Mouse (Mus musculus): ENCODE measurements at regions not wholly inside any gene's neighbourhood (a gene's known extent, or its start where the extent isn't known, plus 50 kb on each side); places are given as distances from the start of the nearest gene placed in this dataset.

GRCm38 (mm10) chr8:34380615-34381014 is 269.1 kb upstream of the Gm10131 start:
- DNase-seq (ENCODE audit: low spot score in 2 of 2) = no peak

- DNase-seq (ENCODE audit: low spot score in 2 of 2) = no peak
Measured at GRCm38 (mm10) chr8:34377154-34377553, 265.6 kb upstream of the Gm10131 start.

GRCm38 (mm10) chr8:34374242-34374641 is 262.7 kb upstream of the Gm10131 start:
- no peak for DNase-seq (ENCODE audit: low spot score in 2 of 2)

- no peak for DNase-seq (ENCODE audit: low spot score in 2 of 2)
Measured at GRCm38 (mm10) chr8:34372666-34372980, 261.1 kb upstream of the Gm10131 start.

GRCm38 (mm10) chr8:34371973-34372665 is 260.6 kb upstream of the Gm10131 start:
- DNase-seq (ENCODE audit: low spot score in 2 of 2) = no peak

- no peak for DNase-seq (ENCODE audit: low spot score in 2 of 2)
Measured at GRCm38 (mm10) chr8:34371391-34371790, 259.9 kb upstream of the Gm10131 start.

- no peak for DNase-seq (ENCODE audit: low spot score in 2 of 2)
Measured at GRCm38 (mm10) chr8:34368556-34368955, 257.0 kb upstream of the Gm10131 start.

- no peak for DNase-seq (ENCODE audit: low spot score in 2 of 2)
Measured at GRCm38 (mm10) chr8:34364446-34365035, 253.0 kb upstream of the Gm10131 start.

GRCm38 (mm10) chr8:34363679-34364078 is 252.1 kb upstream of the Gm10131 start:
- DNase-seq (ENCODE audit: low spot score in 2 of 2) = no peak

GRCm38 (mm10) chr8:34363131-34363530 is 251.6 kb upstream of the Gm10131 start:
- no peak for DNase-seq (ENCODE audit: low spot score in 2 of 2)

GRCm38 (mm10) chr8:34361377-34361776 is 249.8 kb upstream of the Gm10131 start:
- DNase-seq (ENCODE audit: low spot score in 2 of 2) = no peak

GRCm38 (mm10) chr8:34359776-34360175 is 248.2 kb upstream of the Gm10131 start:
- no peak for DNase-seq (ENCODE audit: low spot score in 2 of 2)

GRCm38 (mm10) chr8:34355059-34355458 is 243.5 kb upstream of the Gm10131 start:
- DNase-seq (ENCODE audit: low spot score in 2 of 2) = no peak

GRCm38 (mm10) chr8:34353140-34353855 is 241.8 kb upstream of the Gm10131 start:
- DNase-seq (ENCODE audit: low spot score in 2 of 2) = no peak

- DNase-seq (ENCODE audit: low spot score in 2 of 2) = no peak
Measured at GRCm38 (mm10) chr8:34334851-34335250, 223.3 kb upstream of the Gm10131 start.

GRCm38 (mm10) chr8:34331673-34332072 is 220.1 kb upstream of the Gm10131 start:
- no peak for DNase-seq (ENCODE audit: low spot score in 2 of 2)

- DNase-seq (ENCODE audit: low spot score in 2 of 2) = no peak
Measured at GRCm38 (mm10) chr8:34326614-34326965, 215.1 kb upstream of the Gm10131 start.

- no peak for DNase-seq (ENCODE audit: low spot score in 2 of 2)
Measured at GRCm38 (mm10) chr8:34325841-34326613, 214.5 kb upstream of the Gm10131 start.

GRCm38 (mm10) chr8:34320158-34320587 is 208.6 kb upstream of the Gm10131 start:
- no peak for DNase-seq (ENCODE audit: low spot score in 2 of 2)

GRCm38 (mm10) chr8:34319719-34320118 is 208.2 kb upstream of the Gm10131 start:
- no peak for DNase-seq (ENCODE audit: low spot score in 2 of 2)

GRCm38 (mm10) chr8:34315233-34315632 is 203.7 kb upstream of the Gm10131 start:
- DNase-seq (ENCODE audit: low spot score in 2 of 2) = no peak

Measured in natural killer cell, adult 2 months (primary cell).